8 mouse cellular contexts compared by ENCODE assay signal in genomic region chr14:73324634-73325455, GRCm38 (mm10). TPM values are rescaled to one million over a fixed set of nuclear protein-coding genes. Genes with fewer than 3 reads are reported as not detected.
DNase-seq lines count a peak whose midpoint lies in the region; ATAC-seq and TF ChIP-seq lines count a peak whose summit lies in the region.

No protein-coding gene starts in this region.

- H3K4me2 ChIP-seq in hindbrain, postnatal 0 days (ENCODE audit: low read depth, low read length): peak overlapping the region; percentile 77
- peak overlapping the region; percentile 69 for H3K4me2 ChIP-seq in midbrain, postnatal 0 days (ENCODE audit: low read depth, low read length, poor library complexity, severe bottlenecking)
- peak overlapping the region; percentile 74 for H3K4me2 ChIP-seq in stomach, embryonic 16.5 days (ENCODE audit: low read depth, low read length)

- DNase-seq in left cerebral cortex, adult 2 months (ENCODE audit: extremely low spot score in 1 of 2, low spot score in 2 of 2): peak; percentile 35 to 45
- DNase-seq in left cerebral cortex, adult 8-10 months (ENCODE audit: low spot score in 2 of 2): no peak
- DNase-seq in cerebellum, postnatal 14 days: peak; percentile 68 to 69
- peak; percentile 73 for DNase-seq in gastrocnemius, adult 2 months
- peak; percentile 46 for DNase-seq in hindbrain, postnatal 0 days (ENCODE audit: low spot score)
- peak; percentile 70 for DNase-seq in liver
- DNase-seq in midbrain, postnatal 0 days (ENCODE audit: low spot score): peak; percentile 31

- TF ChIP-seq CTCF in left cerebral cortex, adult 2 months (IDR thresholded peaks at IDR 0.05): no peak
- TF ChIP-seq CTCF in gastrocnemius, adult 2 months (IDR thresholded peaks at IDR 0.05): no peak
- TF ChIP-seq CTCF in hindbrain, postnatal 0 days (IDR thresholded peaks at IDR 0.05; ENCODE audit: low read depth): no peak
- no peak for TF ChIP-seq CTCF in midbrain, postnatal 0 days (IDR thresholded peaks at IDR 0.05)

- peak overlapping the region; percentile 90 for H3K9ac ChIP-seq in hindbrain, postnatal 0 days (replicated peaks; ENCODE audit: low read length)
- H3K9ac ChIP-seq in midbrain, postnatal 0 days (replicated peaks; ENCODE audit: low read length, poor library complexity, severe bottlenecking): peak overlapping the region; percentile 93
- peak overlapping the region; percentile 89 for H3K9ac ChIP-seq in stomach, embryonic 16.5 days (ENCODE audit: low read length)

- peak overlapping the region; percentile 91 for H3K4me3 ChIP-seq in left cerebral cortex, adult 2 months
- H3K4me3 ChIP-seq in gastrocnemius, adult 2 months: peak overlapping the region; percentile 77
- peak overlapping the region; percentile 97 for H3K4me3 ChIP-seq in hindbrain, postnatal 0 days (ENCODE audit: low read length)
- H3K4me3 ChIP-seq in midbrain, postnatal 0 days (ENCODE audit: low read depth, low read length): peak overlapping the region; percentile 92
- peak overlapping the region; percentile 85 for H3K4me3 ChIP-seq in stomach, embryonic 16.5 days (replicated peaks; ENCODE audit: low read length)

- ATAC-seq in hindbrain, postnatal 0 days: peak; percentile 59
- peak; percentile 32 for ATAC-seq in midbrain, postnatal 0 days (ENCODE audit: low FRiP score)
- peak; percentile 13; the same call in 1 of the 2 replicates for ATAC-seq in stomach, embryonic 16.5 days (ENCODE audit: insufficient read depth, low FRiP score)

- H3K4me1 ChIP-seq in hindbrain, postnatal 0 days (ENCODE audit: insufficient read depth, low read length): no peaks in the 10 kb centered on the region
- no peaks in the 10 kb centered on the region; the same call in 1 of the 2 replicates for H3K4me1 ChIP-seq in midbrain, postnatal 0 days (ENCODE audit: insufficient read depth, low read length)
- H3K4me1 ChIP-seq in stomach, embryonic 16.5 days (ENCODE audit: control insufficient read depth, insufficient read depth, low read length): peaks cover 6% of the 10 kb centered on the region; the same call in 1 of the 2 replicates

- H3K27me3 ChIP-seq in hindbrain, postnatal 0 days (ENCODE audit: insufficient read depth, low read length): no peaks in the 10 kb centered on the region
- H3K27me3 ChIP-seq in midbrain, postnatal 0 days (ENCODE audit: insufficient read depth, low read length): no peaks in the 10 kb centered on the region
- H3K27me3 ChIP-seq in stomach, embryonic 16.5 days (ENCODE audit: control insufficient read depth, insufficient read depth, low read length): no peaks in the 10 kb centered on the region

- 2% methylated on average over 53 of the region's 55 CpGs for WGBS in hindbrain, postnatal 0 days
- WGBS in midbrain, postnatal 0 days: under 1% methylated on average over 54 of the region's 55 CpGs
- 1% methylated on average over 52 of the region's 55 CpGs for WGBS in stomach, embryonic 16.5 days

- no peaks in the 10 kb centered on the region for H3K36me3 ChIP-seq in hindbrain, postnatal 0 days (ENCODE audit: insufficient read depth, low read length)
- no peaks in the 10 kb centered on the region for H3K36me3 ChIP-seq in midbrain, postnatal 0 days (ENCODE audit: insufficient read depth, low read length)
- H3K36me3 ChIP-seq in stomach, embryonic 16.5 days (ENCODE audit: control insufficient read depth, insufficient read depth, low read length): no peaks in the 10 kb centered on the region

- H3K9me3 ChIP-seq in hindbrain, postnatal 0 days (ENCODE audit: low read length): no peaks in the 10 kb centered on the region
- H3K9me3 ChIP-seq in midbrain, postnatal 0 days (ENCODE audit: low read length): no peaks in the 10 kb centered on the region
- H3K9me3 ChIP-seq in stomach, embryonic 16.5 days (replicated peaks; ENCODE audit: control insufficient read depth, low read length): no peaks in the 10 kb centered on the region

- intact Hi-C loops in left cerebral cortex, adult 2 months (cut with DNase I): no loop called here
- intact Hi-C loops in gastrocnemius, adult 2 months (cut with DNase I): loop anchor here (5.0 kb wide), 1 partner anchor 57 kb away; no protein-coding TSS in a partner anchor

- H3K27ac ChIP-seq in left cerebral cortex, adult 2 months: peak overlapping the region; percentile 82
- peak overlapping the region; percentile 96 for H3K27ac ChIP-seq in gastrocnemius, adult 2 months
- peak overlapping the region; percentile 94 for H3K27ac ChIP-seq in hindbrain, postnatal 0 days
- H3K27ac ChIP-seq in midbrain, postnatal 0 days (ENCODE audit: low read depth, low read length): peak overlapping the region; percentile 90
- H3K27ac ChIP-seq in stomach, embryonic 16.5 days (ENCODE audit: low read length): peak overlapping the region; percentile 90

RNA-seq across cellular contexts. Expression of gene Rb1, which starts 0.8 kb away (rescaled TPM):
- 10 to 100 TPM; 29.7 to 30.5 TPM for total RNA-seq in left cerebral cortex, adult 2 months (2021)
- 10 to 100 TPM; 24.2 to 33.1 (median 29.2) TPM for total RNA-seq in left cerebral cortex, adult 8-10 months (2022)
- total RNA-seq in gastrocnemius, adult 2 months (2021): 10 to 100 TPM; 14.4 to 20.1 TPM
- 23.9 and 31.8 TPM in 2 replicates for total RNA-seq in hindbrain, postnatal 0 days (2014; rRNA removed)
- 18.1 and 19.6 TPM in 2 replicates for polyA plus RNA-seq in hindbrain, postnatal 0 days (2015; fragmentation: Nextera tagmentation; extraction: Ambion mirVana)
- 32.7 and 41.5 TPM in 2 replicates for total RNA-seq in midbrain, postnatal 0 days (2014; rRNA removed)
- 17.3 and 19.0 TPM in 2 replicates for polyA plus RNA-seq in midbrain, postnatal 0 days (2015; fragmentation: Nextera tagmentation; extraction: Ambion mirVana)
- 11.5 and 19.4 TPM in 2 replicates for polyA plus RNA-seq in stomach, embryonic 16.5 days (2015; fragmentation: Nextera tagmentation; extraction: Ambion mirVana)

Comparison
In these comparisons a context has a peak if more than half of its experiments do, and no peak if none do; other contexts are left out.
1. DNase-seq: peak in left cerebral cortex, adult 2 months (2 of 2), cerebellum, postnatal 14 days (2 of 2), gastrocnemius, adult 2 months (single experiment), hindbrain, postnatal 0 days (single experiment), liver (single experiment) and midbrain, postnatal 0 days (single experiment); none in left cerebral cortex, adult 8-10 months (0 of 2).
2. Peak in every context shown above with its lines, with median percentiles within 50 percentile points of each other: H3K27ac ChIP-seq, H3K4me3 ChIP-seq, ATAC-seq, H3K4me2 ChIP-seq and H3K9ac ChIP-seq.